Mouse (Mus musculus): ENCODE measurements at regions not wholly inside any gene's neighbourhood (a gene's known extent, or its start where the extent isn't known, plus 50 kb on each side); places are given as distances from the start of the nearest gene placed in this dataset.

DNA sequence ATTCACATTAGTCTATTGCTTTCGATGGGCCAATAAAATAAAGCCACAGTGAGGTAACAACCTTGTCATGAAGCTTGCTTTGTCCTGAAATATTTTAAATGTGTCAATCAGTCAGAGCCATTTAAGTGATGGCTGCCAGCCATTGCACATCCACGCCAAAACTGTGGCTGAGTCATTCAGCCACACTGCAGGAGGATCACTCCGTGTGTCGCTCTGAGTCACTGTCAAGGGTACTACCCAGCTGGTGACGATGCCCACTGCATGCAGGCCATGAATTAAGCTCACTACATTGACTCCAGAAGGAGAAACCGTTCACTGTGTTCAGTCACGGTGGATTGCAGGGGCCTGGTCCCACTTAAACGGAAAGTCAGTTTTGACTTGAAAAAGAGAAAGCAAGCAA, 206.7 kb downstream of the AI593442 start:
- Histone ChIP-seq H3K4me1 (replicated peaks; ENCODE audit: control insufficient read depth in 2 of 2, insufficient read depth in 2 of 2, low read length in 1 of 2) (no peaks in the 10 kb centered on the region), H3K9me3 (ENCODE audit: control insufficient read depth, low read length) (no peaks in the 10 kb centered on the region), H3K9ac (replicated peaks) (no peak overlapping the region), H3K4me2 (ENCODE audit: low read depth) (no peak overlapping the region), H3K36me3 (replicated peaks; ENCODE audit: control insufficient read depth, insufficient read depth, low read depth) (no peaks in the 10 kb centered on the region), H3K4me3 (ENCODE audit: insufficient read depth in 1 of 2, low read depth in 2 of 2, low read length in 2 of 2) (no peak overlapping the region), H3K27me3 (ENCODE audit: control insufficient read depth, insufficient read depth, low read length) (no peaks in the 10 kb centered on the region), H3K27ac (no peak overlapping the region)
- ATAC-seq (ENCODE audit: insufficient read depth) (no peak), DNase-seq (ENCODE audit: low read depth in 3 of 3, low spot score in 3 of 3) (no peak)
- WGBS (ENCODE audit: insufficient replicate concordance), result 65% methylated on average over 8 of the region's 8 CpGs
- TF ChIP-seq CTCF (IDR thresholded peaks at IDR 0.05; ENCODE audit: low read depth), result no peak
- TF ChIP-seq EP300 (IDR thresholded peaks at IDR 0.05; ENCODE audit: low read depth), result no peak

GRCm38 (mm10) chr9:52458518-52458917, 221.1 kb downstream of the AI593442 start:
- Histone ChIP-seq H3K9me3 (ENCODE audit: control insufficient read depth, low read length) (no peaks in the 10 kb centered on the region), H3K27ac (no peak overlapping the region), H3K4me1 (replicated peaks; ENCODE audit: control insufficient read depth in 2 of 2, insufficient read depth in 2 of 2, low read length in 1 of 2) (no peaks in the 10 kb centered on the region), H3K4me2 (ENCODE audit: low read depth) (no peak overlapping the region), H3K36me3 (replicated peaks; ENCODE audit: control insufficient read depth, insufficient read depth, low read depth) (no peaks in the 10 kb centered on the region), H3K9ac (replicated peaks) (no peak overlapping the region), H3K27me3 (ENCODE audit: control insufficient read depth, insufficient read depth, low read length) (no peaks in the 10 kb centered on the region), H3K4me3 (ENCODE audit: insufficient read depth in 1 of 2, low read depth in 2 of 2, low read length in 2 of 2) (no peak overlapping the region)
- ATAC-seq (ENCODE audit: insufficient read depth), result no peak
- no peak for TF ChIP-seq EP300 (IDR thresholded peaks at IDR 0.05; ENCODE audit: low read depth)
- no peak for TF ChIP-seq CTCF (IDR thresholded peaks at IDR 0.05; ENCODE audit: low read depth)
- 66% methylated on average over 2 of the region's 2 CpGs for WGBS (ENCODE audit: insufficient replicate concordance)
- no peak for DNase-seq (ENCODE audit: low read depth in 3 of 3, low spot score in 3 of 3)

DNA sequence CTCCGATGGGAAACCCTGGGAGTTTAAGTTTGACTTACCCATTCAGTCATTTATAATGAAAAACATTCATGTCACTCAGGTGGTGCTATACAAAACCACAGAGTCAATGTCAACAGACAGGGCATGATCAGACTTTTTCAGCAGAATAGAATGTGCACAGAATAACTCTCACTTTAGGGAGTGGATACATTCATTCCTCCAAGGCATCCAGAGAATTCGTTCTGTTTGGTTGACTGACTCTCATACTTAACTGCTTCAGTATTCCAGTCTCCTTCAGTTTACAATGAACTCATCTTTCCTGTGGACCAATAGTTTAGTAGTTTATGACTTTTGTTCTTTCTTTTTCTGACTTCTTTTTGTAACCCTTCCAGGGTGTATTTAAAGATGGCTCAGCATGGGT, 225.1 kb downstream of the AI593442 start:
- Histone ChIP-seq H3K9me3 (ENCODE audit: control insufficient read depth, low read length) (no peaks in the 10 kb centered on the region), H3K4me2 (ENCODE audit: low read depth) (no peak overlapping the region), H3K27ac (no peak overlapping the region), H3K36me3 (replicated peaks; ENCODE audit: control insufficient read depth, insufficient read depth, low read depth) (no peaks in the 10 kb centered on the region), H3K9ac (replicated peaks) (no peak overlapping the region), H3K4me3 (ENCODE audit: insufficient read depth in 1 of 2, low read depth in 2 of 2, low read length in 2 of 2) (no peak overlapping the region), H3K27me3 (ENCODE audit: control insufficient read depth, insufficient read depth, low read length) (no peaks in the 10 kb centered on the region), H3K4me1 (replicated peaks; ENCODE audit: control insufficient read depth in 2 of 2, insufficient read depth in 2 of 2, low read length in 1 of 2) (no peaks in the 10 kb centered on the region)
- 61% methylated on average over 2 of the region's 2 CpGs for WGBS (ENCODE audit: insufficient replicate concordance)
- DNase-seq (ENCODE audit: low read depth in 3 of 3, low spot score in 3 of 3) (no peak), ATAC-seq (ENCODE audit: insufficient read depth) (no peak)
- no peak for TF ChIP-seq CTCF (IDR thresholded peaks at IDR 0.05; ENCODE audit: low read depth)
- TF ChIP-seq EP300 (IDR thresholded peaks at IDR 0.05; ENCODE audit: low read depth), result no peak

- DNase-seq (ENCODE audit: low read depth in 3 of 3, low spot score in 3 of 3) (no peak), ATAC-seq (ENCODE audit: insufficient read depth) (no peak)
- 52% methylated on average over 3 of the region's 3 CpGs for WGBS (ENCODE audit: insufficient replicate concordance)
- H3K4me3 ChIP-seq (ENCODE audit: insufficient read depth in 1 of 2, low read depth in 2 of 2, low read length in 2 of 2), result no peak overlapping the region
- no peaks in the 10 kb centered on the region for H3K36me3 ChIP-seq (replicated peaks; ENCODE audit: control insufficient read depth, insufficient read depth, low read depth)
- no peaks in the 10 kb centered on the region for H3K27me3 ChIP-seq (ENCODE audit: control insufficient read depth, insufficient read depth, low read length)
- no peaks in the 10 kb centered on the region for H3K9me3 ChIP-seq (ENCODE audit: control insufficient read depth, low read length)
- no peak overlapping the region for H3K9ac ChIP-seq (replicated peaks)
- no peak overlapping the region for H3K4me2 ChIP-seq (ENCODE audit: low read depth)
- H3K4me1 ChIP-seq (replicated peaks; ENCODE audit: control insufficient read depth in 2 of 2, insufficient read depth in 2 of 2, low read length in 1 of 2), result no peaks in the 10 kb centered on the region
- no peak overlapping the region for H3K27ac ChIP-seq
- TF ChIP-seq CTCF (IDR thresholded peaks at IDR 0.05; ENCODE audit: low read depth), result no peak
- no peak for TF ChIP-seq EP300 (IDR thresholded peaks at IDR 0.05; ENCODE audit: low read depth)
These were observed 227.8 kb downstream of the AI593442 start for GRCm38 (mm10) chr9:52451792-52452191.

DNA sequence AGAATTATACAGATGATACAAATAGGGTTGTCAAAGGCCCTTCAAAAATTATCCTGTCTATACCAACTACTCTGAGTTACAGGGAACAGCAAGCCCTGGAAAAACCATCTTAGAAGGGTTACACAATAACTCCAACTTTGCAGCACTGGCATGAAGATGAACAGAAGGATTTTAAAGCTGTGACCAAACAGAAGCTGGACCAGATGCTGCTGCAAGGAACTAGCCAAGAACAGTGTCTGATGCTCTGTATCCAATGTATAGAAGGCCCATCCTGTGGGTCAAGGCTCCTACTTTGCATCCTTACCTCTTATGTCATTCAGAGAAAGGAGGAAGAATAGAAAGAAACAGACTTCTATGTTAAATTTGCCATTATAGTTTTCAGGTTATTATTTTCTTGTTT, 231.3 kb downstream of the AI593442 start:
- ATAC-seq (ENCODE audit: insufficient read depth) (no peak), DNase-seq (ENCODE audit: low read depth in 3 of 3, low spot score in 3 of 3) (no peak)
- Histone ChIP-seq H3K4me3 (ENCODE audit: insufficient read depth in 1 of 2, low read depth in 2 of 2, low read length in 2 of 2) (no peak overlapping the region), H3K9ac (replicated peaks) (no peak overlapping the region), H3K4me2 (ENCODE audit: low read depth) (no peak overlapping the region), H3K27ac (no peak overlapping the region), H3K9me3 (ENCODE audit: control insufficient read depth, low read length) (no peaks in the 10 kb centered on the region), H3K36me3 (replicated peaks; ENCODE audit: control insufficient read depth, insufficient read depth, low read depth) (no peaks in the 10 kb centered on the region), H3K27me3 (ENCODE audit: control insufficient read depth, insufficient read depth, low read length) (no peaks in the 10 kb centered on the region), H3K4me1 (replicated peaks; ENCODE audit: control insufficient read depth in 2 of 2, insufficient read depth in 2 of 2, low read length in 1 of 2) (no peaks in the 10 kb centered on the region)
- TF ChIP-seq CTCF (IDR thresholded peaks at IDR 0.05; ENCODE audit: low read depth) (no peak), EP300 (IDR thresholded peaks at IDR 0.05; ENCODE audit: low read depth) (no peak)

DNA sequence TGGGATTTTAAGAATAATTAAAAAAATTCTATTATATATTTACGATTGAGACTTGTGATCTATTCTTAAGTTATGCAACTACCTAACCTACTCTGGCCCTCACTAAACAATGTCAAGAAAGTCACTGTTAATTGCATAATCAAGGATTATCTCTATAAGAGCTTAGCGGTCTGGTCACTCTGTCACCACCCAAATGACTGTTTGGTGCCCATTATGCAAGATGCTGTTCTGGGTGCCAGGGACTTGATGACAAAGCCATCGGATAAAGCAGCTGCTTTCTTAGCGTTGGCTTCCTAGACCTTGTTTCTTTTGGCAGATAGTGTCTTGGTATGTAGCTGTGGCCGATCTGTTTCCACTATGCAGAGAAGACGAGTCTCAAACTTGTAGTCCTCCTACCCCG, 236.4 kb downstream of the AI593442 start:
- DNase-seq (ENCODE audit: low read depth in 3 of 3, low spot score in 3 of 3) (no peak), ATAC-seq (ENCODE audit: insufficient read depth) (no peak)
- no peak overlapping the region for H3K27ac ChIP-seq
- no peaks in the 10 kb centered on the region for H3K9me3 ChIP-seq (ENCODE audit: control insufficient read depth, low read length)
- TF ChIP-seq CTCF (IDR thresholded peaks at IDR 0.05; ENCODE audit: low read depth) (no peak), EP300 (IDR thresholded peaks at IDR 0.05; ENCODE audit: low read depth) (no peak)
- H3K4me2 ChIP-seq (ENCODE audit: low read depth), result no peak overlapping the region
- H3K4me3 ChIP-seq (ENCODE audit: insufficient read depth in 1 of 2, low read depth in 2 of 2, low read length in 2 of 2), result no peak overlapping the region
- H3K9ac ChIP-seq (replicated peaks), result no peak overlapping the region
- WGBS (ENCODE audit: insufficient replicate concordance), result 64% methylated on average over 7 of the region's 7 CpGs
- no peaks in the 10 kb centered on the region for H3K4me1 ChIP-seq (replicated peaks; ENCODE audit: control insufficient read depth in 2 of 2, insufficient read depth in 2 of 2, low read length in 1 of 2)
- H3K27me3 ChIP-seq (ENCODE audit: control insufficient read depth, insufficient read depth, low read length), result no peaks in the 10 kb centered on the region
- no peaks in the 10 kb centered on the region for H3K36me3 ChIP-seq (replicated peaks; ENCODE audit: control insufficient read depth, insufficient read depth, low read depth)
